Mouse (Mus musculus) telencephalon, adult 2 months (tissue): ENCODE measurements around the gene Cbx5.
"Not testable (repeated sequence)": the region's sequence is repeated elsewhere in the genome, so short reads cannot be mapped to it uniquely, and the experiment has no call there.

ENCODE experiments used
- DNase-seq: peaks from one replicate; pipeline ENCODE4 v3.0.0-alpha.2; 2011; ENCODE audit warnings: low read depth, low spot score

Cbx5 gene

GRCm38 (mm10) chr15:103239685-103240159, at the start of gene Cbx5:
Cbx5 (minus strand) TSS chr15:103239816.
- DNase-seq = peak; percentile 97

- no peak for DNase-seq
Observed at GRCm38 (mm10) chr15:103285778-103286417, 46.3 kb upstream of the Cbx5 start.

GRCm38 (mm10) chr15:103284647-103285046, 45.0 kb upstream of the Cbx5 start:
- DNase-seq = no peak

GRCm38 (mm10) chr15:103284066-103284465, 44.5 kb upstream of the Cbx5 start:
- no peak for DNase-seq

- DNase-seq = no peak
Observed at GRCm38 (mm10) chr15:103281465-103282205, 42.0 kb upstream of the Cbx5 start.

GRCm38 (mm10) chr15:103280817-103281464, 41.3 kb upstream of the Cbx5 start:
- no peak for DNase-seq

GRCm38 (mm10) chr15:103279750-103280149, 40.1 kb upstream of the Cbx5 start:
- no peak for DNase-seq

GRCm38 (mm10) chr15:103277949-103278348, 38.3 kb upstream of the Cbx5 start:
- DNase-seq = no peak

- not testable (repeated sequence) for DNase-seq
Observed at GRCm38 (mm10) chr15:103275943-103276342, 36.3 kb upstream of the Cbx5 start.

- DNase-seq = peak; percentile 100
Observed at GRCm38 (mm10) chr15:103272419-103273279, 33.0 kb upstream of the Cbx5 start, which contains the start of gene Copz1. Copz1 (plus strand) TSS chr15:103272714.

- DNase-seq = no peak
Observed at GRCm38 (mm10) chr15:103268903-103269302, 29.3 kb upstream of the Cbx5 start.

GRCm38 (mm10) chr15:103264794-103265193, 25.2 kb upstream of the Cbx5 start:
- no peak for DNase-seq

- DNase-seq = no peak
Observed at GRCm38 (mm10) chr15:103259989-103260388, 20.4 kb upstream of the Cbx5 start.

GRCm38 (mm10) chr15:103259162-103259561, 19.5 kb upstream of the Cbx5 start:
- no peak for DNase-seq

GRCm38 (mm10) chr15:103257790-103258728, 18.4 kb upstream of the Cbx5 start, which contains the start of gene Nfe2:
Nfe2 (minus strand) TSS chr15:103258403.
- DNase-seq = no peak

GRCm38 (mm10) chr15:103256210-103256986, 16.8 kb upstream of the Cbx5 start:
- DNase-seq = no peak

- DNase-seq = no peak
Observed at GRCm38 (mm10) chr15:103255169-103255568, 15.6 kb upstream of the Cbx5 start.

- no peak for DNase-seq
Observed at GRCm38 (mm10) chr15:103253352-103253751, 13.7 kb upstream of the Cbx5 start.

GRCm38 (mm10) chr15:103252660-103253059, 13.0 kb upstream of the Cbx5 start:
- no peak for DNase-seq
